Mouse (Mus musculus): ENCODE data around the gene Tomm40. TPM values are rescaled to one million over a fixed set of nuclear protein-coding genes. Genes with fewer than 3 reads are reported as not detected.

Tomm40 gene
- total RNA-seq (2021): 100 to 1,000 TPM; 112 to 113 TPM

GRCm38 (mm10) chr7:19715239-19716054 is at the start of gene Tomm40:
Gene Tomm40, minus strand, starts transcription at chr7:19715438.
- intact Hi-C loops (cut with DNase I): loop anchor here (2.0 kb wide), 1 partner anchor 27 kb away; no protein-coding TSS in a partner anchor
- peak; percentile 100 for DNase-seq (ENCODE audit: low spot score)

GRCm38 (mm10) chr7:19764581-19764980 is 49.3 kb upstream of the Tomm40 start:
- intact Hi-C loops (cut with DNase I): no loop called here
- DNase-seq (ENCODE audit: low spot score): no peak

GRCm38 (mm10) chr7:19763829-19764477 is 48.7 kb upstream of the Tomm40 start:
- intact Hi-C loops (cut with DNase I): no loop called here
- no peak for DNase-seq (ENCODE audit: low spot score)

DNA sequence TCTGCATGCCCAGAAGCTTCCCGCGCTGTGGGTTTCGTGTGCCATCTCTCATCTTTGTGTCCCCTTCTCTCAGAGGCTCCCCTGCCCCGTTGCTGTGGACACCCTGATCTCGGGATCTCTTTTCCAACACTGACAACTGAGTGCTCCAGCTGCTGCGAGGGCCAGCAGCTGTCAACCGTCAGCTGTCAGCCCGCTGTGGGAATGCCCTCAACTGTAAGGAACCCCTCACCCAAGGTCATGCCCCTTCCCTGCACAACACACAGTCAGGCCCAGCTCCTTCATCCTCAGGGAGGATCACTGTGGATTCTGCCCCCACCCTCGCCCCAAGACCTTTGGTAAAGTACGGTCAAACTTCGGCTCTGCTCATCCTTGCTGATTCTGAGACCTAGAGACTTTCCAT is 47.0 kb upstream of the Tomm40 start:
- intact Hi-C loops (cut with DNase I): no loop called here
- DNase-seq (ENCODE audit: low spot score): no peak

- DNase-seq (ENCODE audit: low spot score): no peak
- intact Hi-C loops (cut with DNase I): no loop called here
These were observed 44.8 kb upstream of the Tomm40 start for GRCm38 (mm10) chr7:19760021-19760420.

DNA sequence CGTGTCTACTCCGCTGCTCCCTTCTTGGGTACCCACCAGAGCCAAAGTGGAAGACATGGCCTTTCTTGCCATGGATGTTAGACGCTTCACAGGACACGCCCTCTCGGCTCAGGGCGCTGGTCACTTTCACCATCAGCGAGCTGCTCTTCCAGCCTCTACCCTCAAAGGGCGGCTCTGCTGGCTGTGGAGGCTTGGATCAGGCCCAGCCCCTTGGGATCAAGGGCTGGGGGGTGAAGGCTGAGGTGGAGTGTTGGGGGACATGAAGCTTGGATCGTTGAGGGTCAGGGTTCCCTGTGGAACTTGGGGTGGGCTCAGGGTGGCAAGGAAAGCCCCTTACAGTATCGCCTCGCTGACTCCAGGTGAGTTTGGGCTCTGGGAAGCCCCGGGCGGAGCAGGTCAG is 43.4 kb upstream of the Tomm40 start:
- no peak for DNase-seq (ENCODE audit: low spot score)
- intact Hi-C loops (cut with DNase I): no loop called here

- peak; percentile 82 for DNase-seq (ENCODE audit: low spot score)
- intact Hi-C loops (cut with DNase I): loop anchor here (2.0 kb wide), 1 partner anchor 15 kb away; the partner anchor contains the start of gene Bcam
These were observed 40.9 kb upstream of the Tomm40 start for GRCm38 (mm10) chr7:19755851-19756786.

DNA sequence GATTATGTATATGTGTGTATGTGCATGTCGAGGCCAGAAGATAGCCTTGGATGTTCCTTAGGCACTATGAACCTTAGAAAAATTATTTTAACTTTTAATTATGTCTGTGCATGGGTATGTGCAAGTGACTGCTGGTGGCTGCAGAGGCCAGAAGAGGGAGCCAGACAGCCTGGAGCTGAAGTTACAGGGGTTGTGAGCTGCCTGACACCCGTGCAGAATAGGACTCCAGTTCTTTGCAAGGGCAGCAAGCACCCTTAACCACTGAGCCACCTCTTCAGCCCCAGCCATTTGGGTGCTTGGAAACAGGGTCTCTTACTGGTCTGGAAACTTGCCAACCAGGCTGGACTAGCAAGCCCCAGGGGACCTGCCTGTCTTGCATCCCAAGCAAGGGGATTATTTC is 39.8 kb upstream of the Tomm40 start:
- no peak for DNase-seq (ENCODE audit: low spot score)
- intact Hi-C loops (cut with DNase I): loop anchor here (2.0 kb wide), 1 partner anchor 16 kb away; the partner anchor contains the start of gene Bcam

DNA sequence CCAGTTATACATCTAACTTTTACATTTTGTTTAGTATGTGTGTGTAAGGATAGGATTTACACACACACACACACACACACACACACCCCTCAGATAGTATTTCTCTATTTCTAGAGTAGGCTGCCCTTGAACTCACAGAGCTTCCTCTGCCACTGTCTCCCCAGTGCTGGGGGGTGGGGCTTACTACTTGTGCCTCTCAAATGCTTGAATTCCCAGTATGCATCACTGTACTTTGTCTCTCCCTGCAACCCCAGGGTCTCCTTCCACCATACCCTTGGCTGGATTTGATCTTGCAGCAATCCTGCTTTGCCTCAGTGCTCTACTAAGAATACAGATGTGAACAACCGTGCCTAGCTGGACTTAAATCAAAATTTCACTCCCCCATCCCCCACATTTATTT is 38.8 kb upstream of the Tomm40 start:
- intact Hi-C loops (cut with DNase I): loop anchor here (2.0 to 5.0 kb wide), 2 partner anchors 17 to 113 kb away; partner anchors contain the start of gene Bcam
- no peak for DNase-seq (ENCODE audit: low spot score)

DNA sequence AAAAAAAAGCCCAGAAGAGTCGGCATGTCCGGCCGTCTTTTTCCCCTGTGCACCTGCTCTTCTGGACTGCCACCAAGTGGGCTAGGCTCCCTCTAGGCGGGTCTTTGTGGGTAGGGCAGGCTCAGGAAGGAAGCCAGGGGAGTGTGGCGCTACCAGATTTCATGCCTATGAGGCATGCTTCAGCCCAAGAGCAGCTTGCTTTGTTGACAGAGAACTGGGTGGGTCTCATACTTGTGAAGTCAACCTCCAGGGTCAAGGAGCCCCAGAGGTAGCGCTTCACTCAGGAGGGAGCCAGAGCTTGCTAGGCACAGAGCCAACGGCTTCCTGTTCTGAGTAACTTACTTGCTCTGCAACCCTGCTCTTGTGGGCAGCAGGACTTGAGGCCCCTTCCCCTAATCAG is 38.3 kb upstream of the Tomm40 start:
- DNase-seq (ENCODE audit: low spot score): peak; percentile 51
- intact Hi-C loops (cut with DNase I): loop anchor here (5.0 kb wide), 1 partner anchor 114 kb away; no protein-coding TSS in a partner anchor

DNA sequence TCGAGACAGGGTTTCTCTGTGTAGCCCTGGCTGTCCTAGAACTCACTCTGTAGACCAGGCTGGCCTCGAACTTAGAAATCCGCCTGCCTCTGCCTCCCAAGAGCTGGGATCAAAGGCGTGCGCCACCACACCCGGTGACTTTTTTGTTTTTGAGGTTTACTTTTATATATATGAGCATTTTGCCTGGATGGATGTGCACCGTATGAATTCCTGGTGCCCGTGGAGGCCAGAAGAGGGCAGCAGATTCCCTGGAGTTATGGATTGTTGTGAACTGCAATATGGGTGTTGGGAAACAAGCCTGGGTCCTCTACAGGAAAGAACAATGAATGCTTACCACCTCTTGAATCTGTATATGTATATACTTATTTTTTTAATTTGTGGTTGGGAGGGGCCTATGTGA is 37.4 kb upstream of the Tomm40 start:
- no peak for DNase-seq (ENCODE audit: low spot score)
- intact Hi-C loops (cut with DNase I): loop anchor here (5.0 kb wide), 1 partner anchor 115 kb away; no protein-coding TSS in a partner anchor

DNA sequence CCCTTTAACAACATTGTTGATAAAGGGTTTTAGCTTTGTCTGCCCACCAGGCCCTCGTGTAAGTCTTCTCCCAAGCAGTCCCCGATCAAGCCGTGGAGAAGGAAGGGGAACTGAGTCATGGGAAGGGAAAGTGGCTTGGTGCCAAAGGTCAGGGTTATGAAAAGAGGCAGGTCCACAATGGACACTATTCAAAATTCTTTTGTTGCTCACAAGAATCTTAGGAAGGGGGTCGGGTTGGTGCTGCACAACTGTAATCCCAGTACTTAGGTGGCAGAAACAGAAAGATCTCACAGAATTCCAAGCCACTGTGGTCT is 35.8 kb upstream of the Tomm40 start:
- no peak for DNase-seq (ENCODE audit: low spot score)
- intact Hi-C loops (cut with DNase I): loop anchor here (5.0 kb wide), 1 partner anchor 116 kb away; no protein-coding TSS in a partner anchor

GRCm38 (mm10) chr7:19750217-19751069 is 35.2 kb upstream of the Tomm40 start, which contains the start of gene Nectin2:
Gene Nectin2, minus strand, starts transcription at chr7:19750483.
- intact Hi-C loops (cut with DNase I): loop anchor here (1.0 to 5.0 kb wide), 2 partner anchors 40 to 117 kb away; no protein-coding TSS in a partner anchor
- peak; percentile 83 for DNase-seq (ENCODE audit: low spot score)

DNA sequence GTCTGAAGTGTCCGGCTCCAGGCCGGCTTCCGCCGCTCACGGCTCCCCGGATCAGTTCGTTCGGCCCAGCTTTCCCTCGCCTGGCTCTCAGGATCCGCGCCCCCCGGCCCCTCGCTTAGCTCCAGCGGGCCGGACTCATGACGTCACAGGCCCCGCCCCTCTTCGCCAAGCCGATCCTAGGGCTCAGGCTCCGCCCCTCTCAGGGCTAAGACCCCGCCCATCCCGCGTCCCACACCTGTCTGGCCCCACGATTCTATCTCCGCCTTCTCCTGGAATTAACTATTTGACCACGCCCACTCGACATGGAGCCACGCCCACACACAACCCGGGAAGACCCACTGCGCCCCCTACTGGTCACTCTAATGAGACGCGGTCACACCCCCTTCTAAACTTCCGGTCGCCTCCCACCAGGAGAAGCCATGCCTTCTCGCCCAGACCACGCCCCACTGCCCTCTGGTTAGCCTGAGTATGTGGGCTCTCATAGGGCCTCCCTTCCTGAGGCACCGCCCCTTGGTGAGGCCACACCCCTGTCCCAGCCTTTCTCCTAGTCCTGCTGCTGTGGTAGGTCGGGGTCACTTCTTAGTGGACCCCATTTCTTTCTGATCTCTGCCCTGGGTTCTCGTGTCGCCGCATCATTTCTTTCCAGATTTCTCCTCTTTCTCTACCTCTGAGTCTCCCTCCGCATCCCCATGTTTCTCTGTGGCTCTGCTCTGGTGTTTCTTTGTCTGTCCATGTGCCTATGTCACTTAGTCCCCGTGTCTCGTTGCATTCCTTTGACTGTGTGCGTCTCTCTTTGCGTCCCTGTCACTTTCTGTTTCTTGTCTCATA is 34.4 kb upstream of the Tomm40 start:
- DNase-seq (ENCODE audit: low spot score): peak; percentile 95
- intact Hi-C loops (cut with DNase I): loop anchor here (1.0 to 5.0 kb wide), 3 partner anchors 41 to 118 kb away; no protein-coding TSS in a partner anchor

DNA sequence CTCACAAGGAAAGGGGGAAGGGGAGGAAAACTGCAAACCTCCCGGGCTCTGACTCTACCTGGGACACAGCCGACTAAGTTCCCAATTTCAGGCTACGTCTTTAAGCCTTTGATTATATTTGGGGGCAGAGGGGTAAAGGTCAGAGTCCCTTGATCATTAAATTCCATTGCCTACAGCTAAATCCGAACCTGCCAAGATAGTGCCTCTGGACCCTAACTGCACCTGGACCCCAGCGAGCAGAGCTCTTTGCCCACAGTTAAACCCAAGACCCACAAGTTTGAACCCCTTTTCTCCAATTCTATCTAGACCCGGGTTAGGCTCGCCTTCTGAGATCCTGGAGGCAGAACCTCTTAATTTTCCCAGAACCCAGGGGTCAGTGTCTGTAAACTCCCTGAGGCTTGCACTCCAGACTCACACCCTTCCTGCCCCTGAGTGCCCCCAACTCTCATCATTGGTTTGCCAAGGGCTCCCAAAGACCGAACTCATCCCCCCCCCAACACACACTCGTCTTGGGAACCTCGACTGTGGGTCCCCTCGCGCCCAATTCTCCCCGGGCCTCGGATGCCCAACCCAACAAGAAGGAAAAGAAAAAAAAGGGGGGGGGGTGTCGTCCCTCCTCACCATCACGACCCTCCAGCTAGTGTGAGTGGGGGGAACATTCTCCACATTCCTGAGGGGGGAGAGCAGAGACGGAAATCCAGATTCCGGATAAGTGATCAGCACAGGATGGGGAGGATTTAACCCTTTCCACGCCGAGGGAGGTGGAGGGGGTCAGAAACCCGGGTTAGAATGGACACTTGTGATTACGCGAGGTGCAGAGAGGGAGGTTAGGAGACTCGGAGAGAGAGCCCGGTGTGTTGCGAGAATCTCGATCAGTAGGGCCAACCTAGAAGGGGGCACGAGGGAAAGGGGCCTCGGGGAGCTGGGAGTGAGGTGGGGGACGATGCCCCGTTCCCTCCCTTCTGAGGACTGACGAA is 33.3 kb upstream of the Tomm40 start:
- intact Hi-C loops (cut with DNase I): loop anchor here (1.0 kb wide), 1 partner anchor 97 kb away; no protein-coding TSS in a partner anchor
- no peak for DNase-seq (ENCODE audit: low spot score)

DNA sequence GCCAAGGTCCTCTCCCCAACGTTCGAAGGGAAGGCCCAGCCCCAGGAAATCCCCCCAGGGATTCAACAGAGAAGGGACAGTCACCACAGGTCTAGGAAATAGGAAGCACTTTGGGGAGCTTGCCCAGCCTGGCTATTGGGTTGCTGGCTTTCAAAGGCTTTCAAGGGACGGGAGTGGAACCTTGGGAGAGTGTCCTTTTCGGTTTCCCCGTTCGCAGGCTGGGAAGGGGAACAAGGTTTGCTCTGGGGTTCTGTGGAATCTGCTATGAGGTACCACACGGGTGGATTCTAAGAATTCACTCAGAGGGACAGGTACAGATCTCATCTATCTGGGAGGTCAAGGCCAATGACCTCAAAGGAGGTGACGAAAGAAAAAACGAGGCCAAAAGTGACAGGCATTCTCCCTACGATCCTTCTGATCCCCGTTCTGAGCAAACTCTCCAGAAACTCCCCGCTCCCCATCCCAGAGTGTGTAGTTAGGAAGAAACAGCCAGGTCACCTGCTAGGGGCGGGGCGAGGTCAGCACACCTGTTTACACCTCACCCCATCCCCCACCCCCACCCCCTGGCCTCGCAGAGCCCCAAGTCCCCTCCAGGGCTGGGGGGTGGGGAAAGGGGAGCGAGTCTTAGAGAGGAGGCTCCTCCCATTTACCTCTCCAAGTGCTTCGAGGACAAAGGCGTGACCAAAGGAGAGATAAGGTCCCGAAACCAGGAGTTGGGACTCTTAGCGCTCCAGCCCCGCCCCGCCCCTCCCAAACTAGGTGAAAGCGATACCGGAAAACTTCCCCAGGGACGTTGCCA is 32.4 kb upstream of the Tomm40 start:
- intact Hi-C loops (cut with DNase I): loop anchor here (2.0 kb wide), 1 partner anchor 25 kb away; no protein-coding TSS in a partner anchor
- no peak for DNase-seq (ENCODE audit: low spot score)

Data from heart, postnatal 25 days (tissue).